Mouse (Mus musculus) hindbrain, embryonic 14.5 days (tissue): ENCODE measurements around the gene Insrr. TPM values are rescaled to one million over a fixed set of nuclear protein-coding genes. Genes with fewer than 3 reads are reported as not detected.

Source experiments
- ATAC-seq: fragments of 200-750 bp; cut with Nextera tagmentation; 2 replicates; pipeline ENCODE4 v1.8.0; 2017; ENCODE audit warnings: moderate number of reproducible peaks, mild to moderate bottlenecking, moderate TSS enrichment, moderate library complexity; ENCODE audit not compliant: low FRiP score
- DNase-seq: peaks from one replicate; pipeline ENCODE4 v3.0.0-alpha.2; 2015; ENCODE audit warnings: low spot score
- H3K27ac ChIP-seq: fragments of 300-500 bp; sonication (generic); 2 replicates; pipeline ENCODE4 v1.5.1; 2014; ENCODE audit warnings: mild to moderate bottlenecking, moderate library complexity
- H3K27me3 ChIP-seq: fragments of 300-500 bp; sonication (generic); 2 replicates; pipeline ENCODE4 v1.6.1; 2014; ENCODE audit warnings: mild to moderate bottlenecking, low read length, mixed read lengths; ENCODE audit not compliant: control insufficient read depth, insufficient read depth
- H3K36me3 ChIP-seq: fragments of 300-500 bp; sonication (generic); replicated peaks from 2 replicates; pipeline ENCODE4 v1.6.1; 2014; ENCODE audit not compliant: control insufficient read depth, insufficient read depth
- H3K4me1 ChIP-seq: fragments of 300-500 bp; sonication (generic); replicated peaks from 2 replicates; pipeline ENCODE4 v1.6.1; 2014; ENCODE audit warnings: antibody characterized with exemption, low read length, mixed read lengths; ENCODE audit not compliant: control insufficient read depth, insufficient read depth
- H3K4me2 ChIP-seq: fragments of 300-500 bp; sonication (generic); replicated peaks from 2 replicates; pipeline ENCODE4 v1.6.1; 2014; ENCODE audit warnings: mild to moderate bottlenecking, moderate library complexity
- H3K4me3 ChIP-seq: fragments of 300-500 bp; sonication (generic); replicated peaks from 2 replicates; pipeline ENCODE4 v1.5.1; 2014; ENCODE audit warnings: mild to moderate bottlenecking, low read length
- H3K9ac ChIP-seq: fragments of 300-500 bp; sonication (generic); 2 replicates; pipeline ENCODE4 v1.6.1; 2014
- H3K9me3 ChIP-seq: fragments of 300-500 bp; sonication (generic); 2 replicates; pipeline ENCODE4 v1.6.1; 2016; ENCODE audit warnings: low read length; ENCODE audit not compliant: control insufficient read depth
- WGBS: fragments of 180-500 bp; shearing (Covaris S2); extraction: QIAGEN DNeasy Blood & Tissue Kit; methylation state at CpG from one replicate; pipeline ENCODE4 v1.1.7; 2014; 5-methylcytosine and 5-hydroxymethylcytosine counted together
- polyA plus RNA-seq: library from polyadenylated mRNA; unstranded; fragments of >200 nt; fragmentation: Nextera tagmentation; extraction: Ambion mirVana; gene quantifications from 2 replicates; pipeline ENCODE4 v1.2.1, GENCODE M21; 2014

Insrr gene
- polyA plus RNA-seq, 1 experiment from 2014 or later: 0.52 TPM

DNA sequence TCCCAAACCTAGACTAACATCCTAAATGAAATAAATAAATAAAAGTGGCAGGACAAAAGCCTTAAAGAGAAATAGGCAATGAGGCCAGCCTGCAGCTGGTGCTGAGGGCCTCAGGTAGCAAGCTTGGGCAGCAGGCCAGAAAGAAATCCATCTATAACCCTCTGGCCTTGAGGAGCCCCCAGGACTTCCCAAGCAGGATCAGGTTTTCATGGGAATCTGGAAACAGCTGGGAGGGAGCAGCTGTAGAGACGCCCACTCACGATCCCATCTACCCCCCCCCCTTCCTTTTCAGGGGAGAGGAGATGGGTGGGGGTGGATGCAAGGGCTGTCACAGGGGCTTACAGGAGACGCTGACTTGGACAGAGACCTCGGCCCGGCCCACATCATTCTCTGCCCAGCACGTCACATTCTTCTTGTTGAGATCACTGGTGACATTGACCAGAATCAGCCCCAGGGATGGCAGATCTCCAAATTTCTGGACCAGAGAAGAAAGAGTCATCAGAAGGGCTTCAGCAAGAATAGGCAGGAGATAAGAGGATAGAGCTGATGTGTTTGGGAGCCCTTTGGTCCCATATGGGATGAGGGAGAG is 11.0 kb upstream of the Insrr start:
- H3K27me3 ChIP-seq: 0 out of 2 replicates have a peak, but pooled peaks cover 4% of the 10 kb centered on the region
- H3K4me2 ChIP-seq: no peak overlapping the region
- 52% methylated on average over 6 of the region's 6 CpGs for WGBS
- H3K9ac ChIP-seq: no peak overlapping the region
- no peaks in the 10 kb centered on the region for H3K36me3 ChIP-seq
- no peak overlapping the region for H3K27ac ChIP-seq
- no peaks in the 10 kb centered on the region for H3K9me3 ChIP-seq
- no peaks in the 10 kb centered on the region for H3K4me1 ChIP-seq
- no peak for DNase-seq
- ATAC-seq: no peak
- H3K4me3 ChIP-seq: no peak overlapping the region

DNA sequence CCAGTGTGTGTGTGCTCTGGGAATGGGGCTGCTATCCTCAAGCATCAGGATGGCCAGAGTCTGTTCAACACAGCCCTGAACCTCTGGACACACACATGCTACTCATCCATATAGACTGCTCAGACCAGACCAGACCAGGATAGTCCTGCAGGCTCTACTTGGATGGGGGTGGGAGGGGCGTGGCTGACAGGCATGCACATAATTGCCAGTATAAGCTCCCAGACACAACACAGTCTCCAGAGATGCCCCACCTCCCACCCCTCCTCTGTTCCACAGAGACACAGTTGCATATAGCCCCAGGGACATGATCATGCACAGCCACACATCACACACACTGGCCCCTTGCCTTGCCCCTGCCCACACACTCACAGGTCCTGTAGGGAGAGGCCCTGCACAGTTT is 7.5 kb upstream of the Insrr start:
- H3K36me3 ChIP-seq: no peaks in the 10 kb centered on the region
- no peaks in the 10 kb centered on the region for H3K4me1 ChIP-seq
- H3K27me3 ChIP-seq: peaks cover 39% of the 10 kb centered on the region
- H3K4me2 ChIP-seq: no peak overlapping the region
- H3K27ac ChIP-seq: no peak overlapping the region
- DNase-seq (no peak), ATAC-seq (no peak)
- H3K4me3 ChIP-seq: no peak overlapping the region
- H3K9ac ChIP-seq: no peak overlapping the region
- WGBS: 42% methylated on average over 1 of the region's 1 CpGs
- no peaks in the 10 kb centered on the region for H3K9me3 ChIP-seq

GRCm38 (mm10) chr3:87789768-87790167 is 7.0 kb upstream of the Insrr start:
- no peaks in the 10 kb centered on the region for H3K9me3 ChIP-seq
- H3K27ac ChIP-seq: no peak overlapping the region
- peaks cover 2% of the 10 kb centered on the region; the same call in 1 of the 2 replicates for H3K4me1 ChIP-seq
- no peak overlapping the region for H3K9ac ChIP-seq
- no peak for DNase-seq
- peaks cover 44% of the 10 kb centered on the region for H3K27me3 ChIP-seq
- H3K4me2 ChIP-seq: no peak overlapping the region
- H3K4me3 ChIP-seq: no peak overlapping the region
- H3K36me3 ChIP-seq: no peaks in the 10 kb centered on the region
- WGBS: 30% methylated on average over 5 of the region's 5 CpGs
- ATAC-seq: no peak

- under 1% methylated on average over 47 of the region's 47 CpGs for WGBS
- no peaks in the 10 kb centered on the region for H3K9me3 ChIP-seq
- peak within 1 kb of the TSS; percentile 45 for H3K9ac ChIP-seq
- no peak for DNase-seq
- H3K4me1 ChIP-seq: peaks cover 25% of the 10 kb centered on the region; the same call in 1 of the 2 replicates
- ATAC-seq: peak; percentile 42; the same call in 1 of the 2 replicates
- H3K4me3 ChIP-seq: peak within 1 kb of the TSS; percentile 29
- H3K27ac ChIP-seq: no peak within 1 kb of the TSS
- H3K4me2 ChIP-seq: peak within 1 kb of the TSS; percentile 57
- peaks cover 91% of the 10 kb centered on the region for H3K27me3 ChIP-seq
- no peaks in the 10 kb centered on the region for H3K36me3 ChIP-seq
These were observed 1.8 kb upstream of the Insrr start, which contains the start of gene Ntrk1 for GRCm38 (mm10) chr3:87794922-87795325. TSS of gene Ntrk1 (minus strand) at chr3:87795162.

DNA sequence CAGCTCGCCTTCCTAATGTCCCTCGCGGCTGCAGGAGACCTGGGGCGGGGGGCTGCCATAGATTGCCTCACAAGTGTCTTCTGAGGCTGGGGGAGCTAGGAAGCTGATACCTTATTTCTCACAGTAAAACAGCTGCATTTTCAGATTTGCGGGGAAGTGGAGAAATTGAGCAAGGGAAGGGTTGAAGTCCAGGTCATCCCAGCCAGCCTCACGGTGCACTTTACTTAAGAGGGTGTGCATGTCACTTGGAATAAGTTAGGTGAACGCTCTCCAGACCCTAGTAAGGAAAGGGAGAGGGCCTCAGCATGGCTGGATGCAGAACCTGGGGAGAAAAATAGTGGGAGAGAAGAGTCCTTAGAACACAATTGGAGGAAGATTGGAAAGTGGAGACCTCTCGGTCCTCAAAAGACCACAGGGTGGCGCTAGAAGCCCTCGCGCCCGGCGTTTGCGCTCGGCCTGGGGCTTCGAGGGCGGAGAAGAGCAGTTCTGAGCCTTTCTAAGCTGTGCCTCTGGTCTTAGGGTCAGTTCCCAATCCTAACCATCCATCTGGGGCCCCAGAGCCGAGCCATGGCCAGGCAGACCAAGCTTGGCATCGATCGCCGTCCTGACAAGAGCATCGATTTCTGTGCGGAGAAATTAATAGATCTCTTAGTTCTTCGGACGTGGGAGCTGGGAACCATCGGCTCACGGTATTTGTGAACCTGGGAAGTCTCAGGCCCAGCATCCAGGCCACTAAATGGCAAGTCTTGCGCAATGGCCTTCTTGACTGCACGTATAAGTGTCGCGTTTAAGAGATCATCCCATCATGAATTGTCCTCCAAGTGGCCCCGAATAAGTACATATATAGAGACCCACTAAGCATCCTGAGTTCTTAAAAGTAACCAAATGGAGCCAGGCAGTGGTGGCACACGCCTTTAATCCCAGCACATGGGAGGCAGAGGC is 1.1 kb upstream of the Insrr start:
- H3K27ac ChIP-seq: no peak overlapping the region
- H3K4me1 ChIP-seq: peaks cover 25% of the 10 kb centered on the region; the same call in 1 of the 2 replicates
- ATAC-seq (no peak), DNase-seq (peak; percentile 71)
- H3K36me3 ChIP-seq: no peaks in the 10 kb centered on the region
- peak overlapping the region; percentile 57 for H3K4me2 ChIP-seq
- H3K9me3 ChIP-seq: no peaks in the 10 kb centered on the region
- H3K4me3 ChIP-seq: peak overlapping the region; percentile 29
- WGBS: 15% methylated on average over 33 of the region's 33 CpGs
- H3K27me3 ChIP-seq: peaks cover 95% of the 10 kb centered on the region
- peak overlapping the region; percentile 45 for H3K9ac ChIP-seq

GRCm38 (mm10) chr3:87801681-87802080 is 4.9 kb downstream of the Insrr start:
- no peak overlapping the region for H3K4me2 ChIP-seq
- 66% methylated on average over 5 of the region's 5 CpGs for WGBS
- no peak overlapping the region for H3K9ac ChIP-seq
- DNase-seq (no peak), ATAC-seq (no peak)
- no peak overlapping the region for H3K4me3 ChIP-seq
- peaks cover 16% of the 10 kb centered on the region; the same call in 1 of the 2 replicates for H3K4me1 ChIP-seq
- no peaks in the 10 kb centered on the region for H3K9me3 ChIP-seq
- peaks cover 76% of the 10 kb centered on the region for H3K27me3 ChIP-seq
- no peak overlapping the region for H3K27ac ChIP-seq
- no peaks in the 10 kb centered on the region for H3K36me3 ChIP-seq

GRCm38 (mm10) chr3:87804038-87804677 is 7.4 kb downstream of the Insrr start:
- no peak overlapping the region for H3K9ac ChIP-seq
- H3K9me3 ChIP-seq: no peaks in the 10 kb centered on the region
- DNase-seq (no peak), ATAC-seq (no peak)
- peak overlapping the region; percentile 17; the same call in 1 of the 2 replicates for H3K4me3 ChIP-seq
- no peak overlapping the region for H3K27ac ChIP-seq
- WGBS: 6% methylated on average over 26 of the region's 26 CpGs
- H3K4me2 ChIP-seq: peak overlapping the region; percentile 40
- H3K36me3 ChIP-seq: no peaks in the 10 kb centered on the region
- peaks cover 73% of the 10 kb centered on the region for H3K27me3 ChIP-seq
- H3K4me1 ChIP-seq: peaks cover 6% of the 10 kb centered on the region; the same call in 1 of the 2 replicates

GRCm38 (mm10) chr3:87809322-87809962 is 12.7 kb downstream of the Insrr start:
- H3K27me3 ChIP-seq: peaks cover 70% of the 10 kb centered on the region
- H3K4me2 ChIP-seq: peak overlapping the region; percentile 35
- no peak overlapping the region for H3K9ac ChIP-seq
- DNase-seq (no peak), ATAC-seq (no peak)
- peak overlapping the region; percentile 11 for H3K4me3 ChIP-seq
- 7% methylated on average over 27 of the region's 28 CpGs for WGBS
- no peaks in the 10 kb centered on the region for H3K36me3 ChIP-seq
- no peak overlapping the region for H3K27ac ChIP-seq
- no peaks in the 10 kb centered on the region for H3K9me3 ChIP-seq
- H3K4me1 ChIP-seq: no peaks in the 10 kb centered on the region; the same call in 1 of the 2 replicates
